Mouse (Mus musculus) forebrain, embryonic 11.5 days (tissue): ENCODE measurements at regions not wholly inside any gene's neighbourhood (a gene's known extent, or its start where the extent isn't known, plus 50 kb on each side); places are given as distances from the start of the nearest gene placed in this dataset.

ENCODE experiments used
- ATAC-seq: fragments of 200-750 bp; cut with Nextera tagmentation; replicated peaks from 2 replicates; pipeline ENCODE4 v1.8.0; 2017; ENCODE audit warnings: moderate TSS enrichment; ENCODE audit not compliant: low FRiP score
- DNase-seq: peaks from one replicate; pipeline ENCODE4 v3.0.0-alpha.2; 2017; ENCODE audit warnings: low spot score
- H3K27ac ChIP-seq: fragments of 300-500 bp; sonication (generic); 2 replicates; pipeline ENCODE4 v1.5.1; 2014; ENCODE audit warnings: low read depth, low read length
- H3K27me3 ChIP-seq: fragments of 300-500 bp; sonication (generic); 2 replicates; pipeline ENCODE4 v1.6.1; 2014; ENCODE audit warnings: mild to moderate bottlenecking, low read length, mixed read lengths; ENCODE audit not compliant: control insufficient read depth, insufficient read depth
- H3K36me3 ChIP-seq: fragments of 300-500 bp; sonication (generic); 2 replicates; pipeline ENCODE4 v1.6.1; 2014; ENCODE audit warnings: mild to moderate bottlenecking, low read length, moderate library complexity, mixed read lengths; ENCODE audit not compliant: control insufficient read depth, insufficient read depth
- H3K4me1 ChIP-seq: fragments of 300-500 bp; sonication (generic); replicated peaks from 2 replicates; pipeline ENCODE4 v1.6.1; 2014; ENCODE audit warnings: low read length, mixed read lengths; ENCODE audit not compliant: control insufficient read depth, insufficient read depth
- H3K4me2 ChIP-seq: fragments of 300-500 bp; sonication (generic); 2 replicates; pipeline ENCODE4 v1.6.1; 2014; ENCODE audit warnings: low read depth, mild to moderate bottlenecking, low read length, moderate library complexity, mixed read lengths; ENCODE audit not compliant: severe bottlenecking
- H3K4me3 ChIP-seq: fragments of 300-500 bp; sonication (generic); 2 replicates; pipeline ENCODE4 v1.5.1; 2014; ENCODE audit warnings: low read depth, low read length
- H3K9ac ChIP-seq: fragments of 300-500 bp; sonication (generic); 2 replicates; pipeline ENCODE4 v1.6.1; 2014; ENCODE audit warnings: low read length
- H3K9me3 ChIP-seq: fragments of 300-500 bp; sonication (generic); 2 replicates; pipeline ENCODE4 v1.6.1; 2016; ENCODE audit warnings: low read length, mixed read lengths; ENCODE audit not compliant: control insufficient read depth
- WGBS: fragments of 180-500 bp; shearing (Covaris S2); extraction: QIAGEN DNeasy Blood & Tissue Kit; methylation state at CpG from one replicate; pipeline ENCODE4 v1.1.7; 2014; 5-methylcytosine and 5-hydroxymethylcytosine counted together

GRCm38 (mm10) chr12:16131028-16131739 is 314.5 kb upstream of the Trib2 start:
- Histone ChIP-seq H3K9ac (no peak overlapping the region), H3K27me3 (no peaks in the 10 kb centered on the region), H3K4me3 (no peak overlapping the region), H3K4me2 (no peak overlapping the region), H3K9me3 (no peaks in the 10 kb centered on the region), H3K36me3 (no peaks in the 10 kb centered on the region), H3K4me1 (no peaks in the 10 kb centered on the region), H3K27ac (no peak overlapping the region)
- ATAC-seq (no peak), DNase-seq (no peak)
- WGBS = 79% methylated on average over 2 of the region's 2 CpGs

DNA sequence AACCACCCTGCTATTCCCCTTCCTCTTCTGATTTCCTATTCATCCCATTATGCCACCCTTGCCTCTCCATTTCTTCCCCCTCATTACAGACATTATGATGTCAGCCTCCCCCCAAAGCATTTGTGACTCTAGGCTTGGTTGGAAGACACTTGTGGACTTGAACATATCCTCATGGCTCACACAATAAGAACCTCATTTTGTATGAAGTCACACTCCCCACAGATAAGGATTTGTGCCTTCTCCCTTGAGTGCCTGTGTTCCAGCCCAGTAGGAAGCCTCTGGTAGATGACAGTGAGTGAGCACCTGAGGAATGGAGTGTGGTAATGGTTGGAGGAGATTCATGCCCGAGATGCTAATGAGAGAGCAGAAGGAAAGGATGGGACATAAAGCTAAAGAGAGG is 313.9 kb upstream of the Trib2 start:
- WGBS = 78% methylated on average over 1 of the region's 1 CpGs
- Histone ChIP-seq H3K4me3 (no peak overlapping the region), H3K4me1 (no peaks in the 10 kb centered on the region), H3K27ac (no peak overlapping the region), H3K27me3 (no peaks in the 10 kb centered on the region), H3K9me3 (no peaks in the 10 kb centered on the region), H3K9ac (no peak overlapping the region), H3K36me3 (no peaks in the 10 kb centered on the region), H3K4me2 (no peak overlapping the region)
- ATAC-seq (no peak), DNase-seq (no peak)

- H3K9ac ChIP-seq = no peak overlapping the region
- no peak overlapping the region for H3K4me2 ChIP-seq
- no peak overlapping the region for H3K27ac ChIP-seq
- H3K36me3 ChIP-seq = no peaks in the 10 kb centered on the region
- 94% methylated on average over 3 of the region's 3 CpGs for WGBS
- DNase-seq (no peak), ATAC-seq (no peak)
- H3K27me3 ChIP-seq = no peaks in the 10 kb centered on the region
- no peak overlapping the region for H3K4me3 ChIP-seq
- H3K9me3 ChIP-seq = no peaks in the 10 kb centered on the region
- no peaks in the 10 kb centered on the region for H3K4me1 ChIP-seq
These were observed 313.2 kb upstream of the Trib2 start for GRCm38 (mm10) chr12:16129923-16130322.

- no peak overlapping the region for H3K9ac ChIP-seq
- H3K4me1 ChIP-seq = no peaks in the 10 kb centered on the region
- H3K9me3 ChIP-seq = no peaks in the 10 kb centered on the region
- no peaks in the 10 kb centered on the region for H3K27me3 ChIP-seq
- no peak for ATAC-seq
- no peak overlapping the region for H3K4me3 ChIP-seq
- no peaks in the 10 kb centered on the region for H3K36me3 ChIP-seq
- 95% methylated on average over 3 of the region's 3 CpGs for WGBS
- no peak for DNase-seq
- no peak overlapping the region for H3K27ac ChIP-seq
- H3K4me2 ChIP-seq = no peak overlapping the region
These were observed 312.5 kb upstream of the Trib2 start for GRCm38 (mm10) chr12:16129243-16129642.

GRCm38 (mm10) chr12:16124906-16125305 is 308.2 kb upstream of the Trib2 start:
- Histone ChIP-seq H3K9ac (no peak overlapping the region), H3K27ac (no peak overlapping the region), H3K27me3 (no peaks in the 10 kb centered on the region), H3K36me3 (no peaks in the 10 kb centered on the region), H3K4me3 (no peak overlapping the region), H3K9me3 (no peaks in the 10 kb centered on the region), H3K4me1 (no peaks in the 10 kb centered on the region), H3K4me2 (no peak overlapping the region)
- ATAC-seq = no peak
- 89% methylated on average over 2 of the region's 2 CpGs for WGBS
- DNase-seq = no peak

DNA sequence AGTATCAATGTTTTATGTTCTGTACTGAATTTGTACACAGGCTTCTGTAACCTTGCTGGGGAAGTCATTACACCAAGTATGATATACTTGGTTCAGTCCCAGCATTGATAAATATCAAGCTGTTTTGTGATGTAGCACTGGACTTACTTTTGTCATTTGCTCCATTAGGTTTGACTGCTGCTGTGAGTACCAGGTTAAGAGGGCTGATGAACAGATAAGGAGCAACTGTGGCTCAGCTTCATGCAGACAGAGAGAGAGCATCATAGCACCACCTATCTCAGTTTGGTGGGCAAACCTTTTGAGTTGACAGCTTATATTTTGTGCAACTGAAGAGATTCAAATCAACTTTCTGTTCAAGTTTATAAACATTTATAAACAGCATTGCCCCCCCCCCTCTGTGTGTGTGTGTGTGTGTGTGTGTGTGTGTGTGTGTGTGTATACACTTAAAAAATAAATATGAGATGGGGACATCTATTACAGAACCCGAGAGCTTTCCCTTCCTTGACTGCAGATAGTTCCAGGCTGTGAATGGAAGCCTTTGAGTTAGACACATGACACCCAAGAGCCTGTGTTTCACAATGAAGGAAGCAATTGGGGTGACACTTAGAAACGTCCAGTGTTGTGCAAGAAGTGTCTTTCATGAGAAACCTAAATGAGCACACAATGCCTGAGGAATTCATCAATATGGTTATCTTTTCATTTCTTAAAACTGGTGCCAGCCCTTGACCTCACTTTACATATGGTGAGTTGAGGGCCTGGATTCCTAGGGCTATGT is 305.8 kb upstream of the Trib2 start:
- no peak for ATAC-seq
- no peak overlapping the region for H3K27ac ChIP-seq
- DNase-seq = no peak
- no peaks in the 10 kb centered on the region for H3K27me3 ChIP-seq
- no peak overlapping the region for H3K4me3 ChIP-seq
- H3K4me2 ChIP-seq = no peak overlapping the region
- no peak overlapping the region for H3K9ac ChIP-seq
- WGBS = 64% methylated on average over 2 of the region's 2 CpGs
- H3K36me3 ChIP-seq = no peaks in the 10 kb centered on the region
- no peaks in the 10 kb centered on the region for H3K4me1 ChIP-seq
- H3K9me3 ChIP-seq = no peaks in the 10 kb centered on the region

DNA sequence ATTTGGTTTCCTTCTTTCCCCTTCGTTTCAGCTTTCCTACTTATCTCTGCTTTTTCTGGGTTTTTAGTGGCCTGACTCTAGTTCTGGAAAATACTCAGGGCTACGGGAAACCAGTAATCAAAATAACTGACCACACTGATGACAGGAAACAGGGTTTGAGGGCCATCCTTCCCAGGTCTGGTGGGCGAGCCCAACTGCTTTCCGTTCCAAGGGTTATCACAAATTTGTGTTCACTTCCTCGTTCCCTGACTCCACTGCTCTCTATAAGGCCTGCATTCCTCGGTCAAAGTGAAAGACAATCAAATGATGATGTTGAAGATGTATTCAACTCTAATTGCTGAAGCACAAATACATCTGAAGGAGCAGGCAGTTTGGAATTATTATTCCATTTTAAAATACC is 305.1 kb upstream of the Trib2 start:
- 82% methylated on average over 6 of the region's 6 CpGs for WGBS
- no peak overlapping the region for H3K4me3 ChIP-seq

DNA sequence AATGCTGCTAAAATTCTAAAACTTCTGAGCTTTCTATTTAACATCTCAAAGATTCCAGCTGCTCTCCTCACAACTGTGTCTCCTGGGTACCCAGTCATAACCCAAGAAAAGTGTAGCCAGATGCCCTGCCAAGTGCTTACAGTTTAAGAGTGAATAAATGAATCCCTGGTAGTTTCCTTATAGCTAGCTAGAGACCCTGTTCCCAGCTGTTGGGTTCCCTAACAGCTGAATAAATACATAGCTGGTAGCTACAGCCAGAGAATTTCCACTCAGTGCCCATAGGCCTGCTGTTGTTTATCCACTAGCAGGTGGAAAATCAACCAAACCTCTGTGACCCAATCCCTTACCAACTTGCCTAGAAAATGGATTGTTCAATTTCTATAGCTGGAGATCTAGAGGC is 302.0 kb upstream of the Trib2 start:
- Histone ChIP-seq H3K27ac (no peak overlapping the region), H3K4me3 (no peak overlapping the region), H3K36me3 (no peaks in the 10 kb centered on the region), H3K9ac (no peak overlapping the region), H3K4me2 (no peak overlapping the region), H3K9me3 (no peaks in the 10 kb centered on the region), H3K27me3 (no peaks in the 10 kb centered on the region), H3K4me1 (no peaks in the 10 kb centered on the region)
- ATAC-seq (no peak), DNase-seq (no peak)

More for the DNA sequence above, 305.1 kb upstream of the Trib2 start:
- no peaks in the 10 kb centered on the region for H3K4me1 ChIP-seq
- no peaks in the 10 kb centered on the region for H3K27me3 ChIP-seq
- no peaks in the 10 kb centered on the region for H3K9me3 ChIP-seq
- no peak overlapping the region for H3K27ac ChIP-seq
- ATAC-seq (no peak), DNase-seq (no peak)
- no peak overlapping the region for H3K4me2 ChIP-seq
- H3K9ac ChIP-seq = no peak overlapping the region
- no peaks in the 10 kb centered on the region for H3K36me3 ChIP-seq

GRCm38 (mm10) chr12:16106946-16107345 is 290.2 kb upstream of the Trib2 start:
- H3K36me3 ChIP-seq = no peaks in the 10 kb centered on the region
- H3K9ac ChIP-seq = no peak overlapping the region
- H3K4me3 ChIP-seq = no peak overlapping the region
- WGBS = 72% methylated on average over 7 of the region's 7 CpGs
- H3K9me3 ChIP-seq = no peaks in the 10 kb centered on the region
- ATAC-seq (no peak), DNase-seq (no peak)
- no peak overlapping the region for H3K27ac ChIP-seq
- H3K27me3 ChIP-seq = no peaks in the 10 kb centered on the region
- H3K4me1 ChIP-seq = no peaks in the 10 kb centered on the region
- no peak overlapping the region for H3K4me2 ChIP-seq
